Mouse (Mus musculus): ENCODE results near the gene Tmcc2.

Gene Tmcc2

GRCm38 (mm10) chr1:132342518-132342917 lies 48.6 kb downstream of the Tmcc2 start:
- no peak for DNase-seq (ENCODE audit: low spot score in 2 of 2)

- no peak for DNase-seq (ENCODE audit: low spot score in 2 of 2)
Observed at GRCm38 (mm10) chr1:132341731-132342501, 49.2 kb downstream of the Tmcc2 start.

- no peak for DNase-seq (ENCODE audit: low spot score in 2 of 2)
Observed at GRCm38 (mm10) chr1:132338027-132338660, 52.9 kb downstream of the Tmcc2 start.

- no peak for DNase-seq (ENCODE audit: low spot score in 2 of 2)
Observed at GRCm38 (mm10) chr1:132336921-132337320, 54.2 kb downstream of the Tmcc2 start.

- no peak for DNase-seq (ENCODE audit: low spot score in 2 of 2)
Observed at GRCm38 (mm10) chr1:132335378-132335965, 55.6 kb downstream of the Tmcc2 start.

- no peak for DNase-seq (ENCODE audit: low spot score in 2 of 2)
Observed at GRCm38 (mm10) chr1:132334178-132334801, 56.8 kb downstream of the Tmcc2 start.

GRCm38 (mm10) chr1:132333675-132334141 lies 57.4 kb downstream of the Tmcc2 start:
- DNase-seq (ENCODE audit: low spot score in 2 of 2): no peak

GRCm38 (mm10) chr1:132333201-132333600 lies 57.9 kb downstream of the Tmcc2 start:
- no peak for DNase-seq (ENCODE audit: low spot score in 2 of 2)

GRCm38 (mm10) chr1:132331283-132331682 lies 59.8 kb downstream of the Tmcc2 start:
- no peak for DNase-seq (ENCODE audit: low spot score in 2 of 2)

- DNase-seq (ENCODE audit: low spot score in 2 of 2): no peak
Observed at GRCm38 (mm10) chr1:132330397-132330796, 60.7 kb downstream of the Tmcc2 start.

GRCm38 (mm10) chr1:132329656-132330055 lies 61.4 kb downstream of the Tmcc2 start:
- DNase-seq (ENCODE audit: low spot score in 2 of 2): no peak

GRCm38 (mm10) chr1:132328565-132328964 lies 62.5 kb downstream of the Tmcc2 start:
- DNase-seq (ENCODE audit: low spot score in 2 of 2): no peak

- no peak for DNase-seq (ENCODE audit: low spot score in 2 of 2)
Observed at GRCm38 (mm10) chr1:132327477-132327876, 63.6 kb downstream of the Tmcc2 start.

- DNase-seq (ENCODE audit: low spot score in 2 of 2): no peak
Observed at GRCm38 (mm10) chr1:132326777-132327176, 64.3 kb downstream of the Tmcc2 start.

GRCm38 (mm10) chr1:132322711-132323542 lies 68.2 kb downstream of the Tmcc2 start:
- no peak for DNase-seq (ENCODE audit: low spot score in 2 of 2)

- no peak for DNase-seq (ENCODE audit: low spot score in 2 of 2)
Observed at GRCm38 (mm10) chr1:132321821-132322580, 69.1 kb downstream of the Tmcc2 start.

- no peak for DNase-seq (ENCODE audit: low spot score in 2 of 2)
Observed at GRCm38 (mm10) chr1:132319242-132319641, 71.8 kb downstream of the Tmcc2 start.

GRCm38 (mm10) chr1:132317894-132318863 lies 72.9 kb downstream of the Tmcc2 start:
- DNase-seq (ENCODE audit: low spot score in 2 of 2): no peak

GRCm38 (mm10) chr1:132317413-132317812 lies 73.7 kb downstream of the Tmcc2 start:
- no peak for DNase-seq (ENCODE audit: low spot score in 2 of 2)

GRCm38 (mm10) chr1:132316625-132316994 lies 74.5 kb downstream of the Tmcc2 start:
- no peak for DNase-seq (ENCODE audit: low spot score in 2 of 2)

Data from right cerebral cortex, postnatal 36 days (tissue).